Mouse (Mus musculus) gastrocnemius, adult 2 months (tissue): ENCODE data around the gene Ppm1h. TPM values are rescaled to one million over a fixed set of nuclear protein-coding genes. Genes with fewer than 3 reads are reported as not detected.

ENCODE experiments used
- DNase-seq: peaks from one replicate; pipeline ENCODE4 v3.0.0; 2022
- H3K27ac ChIP-seq: fragments of 200-600 bp; 2 replicates; pipeline ENCODE4 v1.8.1; 2022; ENCODE audit warnings: mild to moderate bottlenecking
- H3K4me3 ChIP-seq: fragments of 200-600 bp; 2 replicates; pipeline ENCODE4 v1.8.1; 2022; ENCODE audit warnings: mild to moderate bottlenecking, moderate library complexity
- CTCF ChIP-seq: fragments of 200-600 bp; IDR thresholded peaks from 2 replicates; pipeline ENCODE4 v1.8.1; 2022; ENCODE audit warnings: antibody characterized with exemption, mild to moderate bottlenecking, moderate library complexity
- intact Hi-C: fragments of 180-260 bp; cut with DNase I; formaldehyde crosslinking; loops from one replicate; pipeline ENCODE4 v1.15.1; 2025
- total RNA-seq, 2 experiments: library from RNA; stranded (reverse); gene quantifications; 2 replicates each; pipeline ENCODE4 v1.2.3; 2021

Gene Ppm1h
- total RNA-seq, 2 experiments from 2014 or later = 1.2 to 2.0 TPM

GRCm38 (mm10) chr10:122851267-122852160 is 173.0 kb downstream of the Ppm1h start:
- TF ChIP-seq CTCF = no peak
- H3K27ac ChIP-seq = no peak overlapping the region; the same call in 1 of the 2 replicates
- no peak overlapping the region for H3K4me3 ChIP-seq
- intact Hi-C loops = no loop called here
- DNase-seq = no peak

GRCm38 (mm10) chr10:122854571-122854970 is 176.0 kb downstream of the Ppm1h start:
- no peak for DNase-seq
- Histone ChIP-seq H3K27ac (no peak overlapping the region), H3K4me3 (no peak overlapping the region)
- intact Hi-C loops = no loop called here
- TF ChIP-seq CTCF = no peak

- no peak overlapping the region for H3K4me3 ChIP-seq
- no peak for TF ChIP-seq CTCF
- intact Hi-C loops = no loop called here
- H3K27ac ChIP-seq = no peak overlapping the region
- DNase-seq = no peak
These were observed 176.6 kb downstream of the Ppm1h start for GRCm38 (mm10) chr10:122855149-122855548.

GRCm38 (mm10) chr10:122856040-122856764 is 177.6 kb downstream of the Ppm1h start:
- peak overlapping the region; percentile 59 for H3K27ac ChIP-seq
- no peak for DNase-seq
- intact Hi-C loops = no loop called here
- H3K4me3 ChIP-seq = no peak overlapping the region
- no peak for TF ChIP-seq CTCF

GRCm38 (mm10) chr10:122857155-122857554 is 178.6 kb downstream of the Ppm1h start:
- H3K4me3 ChIP-seq = no peak overlapping the region
- H3K27ac ChIP-seq = no peak overlapping the region
- no peak for DNase-seq
- TF ChIP-seq CTCF = no peak
- intact Hi-C loops = no loop called here

- H3K4me3 ChIP-seq = no peak overlapping the region
- no peak for DNase-seq
- intact Hi-C loops = no loop called here
- no peak for TF ChIP-seq CTCF
- H3K27ac ChIP-seq = no peak overlapping the region
These were observed 180.5 kb downstream of the Ppm1h start for GRCm38 (mm10) chr10:122858904-122859641.

GRCm38 (mm10) chr10:122859642-122859997 is 181.1 kb downstream of the Ppm1h start:
- no peak for DNase-seq
- H3K4me3 ChIP-seq = no peak overlapping the region
- no peak for TF ChIP-seq CTCF
- no peak overlapping the region for H3K27ac ChIP-seq
- intact Hi-C loops = no loop called here

GRCm38 (mm10) chr10:122860076-122860475 is 181.5 kb downstream of the Ppm1h start:
- Histone ChIP-seq H3K4me3 (no peak overlapping the region), H3K27ac (no peak overlapping the region)
- TF ChIP-seq CTCF = no peak
- intact Hi-C loops = no loop called here
- no peak for DNase-seq

- intact Hi-C loops = no loop called here
- Histone ChIP-seq H3K4me3 (no peak overlapping the region), H3K27ac (no peak overlapping the region)
- TF ChIP-seq CTCF = no peak
- no peak for DNase-seq
These were observed 183.3 kb downstream of the Ppm1h start for GRCm38 (mm10) chr10:122861696-122862385.

GRCm38 (mm10) chr10:122862386-122863023 is 183.9 kb downstream of the Ppm1h start:
- no peak for TF ChIP-seq CTCF
- intact Hi-C loops = no loop called here
- Histone ChIP-seq H3K27ac (no peak overlapping the region), H3K4me3 (no peak overlapping the region)
- DNase-seq = no peak

- DNase-seq = no peak
- Histone ChIP-seq H3K27ac (no peak overlapping the region), H3K4me3 (no peak overlapping the region)
- intact Hi-C loops = no loop called here
- TF ChIP-seq CTCF = no peak
These were observed 191.4 kb downstream of the Ppm1h start for GRCm38 (mm10) chr10:122869865-122870503.
